Mouse (Mus musculus) stomach, embryonic 14.5 days (tissue): Measurements from ENCODE around the gene Fam24b. TPM values are rescaled to one million over a fixed set of nuclear protein-coding genes. Genes with fewer than 3 reads are reported as not detected.

Experiments
- ATAC-seq: fragments of 200-750 bp; cut with Nextera tagmentation; 2 replicates; pipeline ENCODE4 v1.8.0; 2017; ENCODE audit warnings: low read depth, moderate TSS enrichment; ENCODE audit not compliant: insufficient number of reproducible peaks, insufficient read depth, low FRiP score
- H3K27ac ChIP-seq: fragments of 300-500 bp; sonication (generic); 2 replicates; pipeline ENCODE4 v1.5.1; 2014; ENCODE audit warnings: mild to moderate bottlenecking, low read length, moderate library complexity, mixed read lengths
- H3K27me3 ChIP-seq: fragments of 300-500 bp; sonication (generic); 2 replicates; pipeline ENCODE4 v1.6.1; 2014; ENCODE audit warnings: low read length, control low read depth, mixed read lengths; ENCODE audit not compliant: control insufficient read depth, insufficient read depth
- H3K36me3 ChIP-seq: fragments of 300-500 bp; sonication (generic); 2 replicates; pipeline ENCODE4 v1.6.1; 2014; ENCODE audit warnings: mild to moderate bottlenecking, control low read depth, low read length, moderate library complexity, mixed read lengths; ENCODE audit not compliant: control insufficient read depth, insufficient read depth
- H3K4me1 ChIP-seq: fragments of 300-500 bp; sonication (generic); 2 replicates; pipeline ENCODE4 v1.6.1; 2014; ENCODE audit warnings: low read length, control low read depth, mixed read lengths; ENCODE audit not compliant: control insufficient read depth, insufficient read depth
- H3K4me2 ChIP-seq: fragments of 300-500 bp; sonication (generic); replicated peaks from 2 replicates; pipeline ENCODE4 v1.6.1; 2014; ENCODE audit warnings: low read depth, low read length, control low read depth
- H3K4me3 ChIP-seq: fragments of 300-500 bp; sonication (generic); 2 replicates; pipeline ENCODE4 v1.5.1; 2014; ENCODE audit warnings: low read depth, low read length, control low read depth
- H3K9ac ChIP-seq: fragments of 300-500 bp; sonication (generic); replicated peaks from 2 replicates; pipeline ENCODE4 v1.6.1; 2014; ENCODE audit warnings: low read depth, mild to moderate bottlenecking, control low read depth, low read length, moderate library complexity, mixed read lengths
- H3K9me3 ChIP-seq: fragments of 300-500 bp; sonication (generic); 2 replicates; pipeline ENCODE4 v1.6.1; 2016; ENCODE audit warnings: low read depth, low read length, control low read depth; ENCODE audit not compliant: control insufficient read depth
- WGBS: fragments of 180-500 bp; shearing (Covaris S2); extraction: QIAGEN DNeasy Blood & Tissue Kit; methylation state at CpG from one replicate; pipeline ENCODE4 v1.1.7; 2014; 5-methylcytosine and 5-hydroxymethylcytosine counted together
- polyA plus RNA-seq: library from polyadenylated mRNA; unstranded; fragments of >200 nt; fragmentation: Nextera tagmentation; extraction: Ambion mirVana; gene quantifications from 2 replicates; pipeline ENCODE4 v1.2.1, GENCODE M21; 2014

The Fam24b gene
- polyA plus RNA-seq: not detected in 2 replicates

- Histone ChIP-seq H3K36me3 (no peaks in the 10 kb centered on the region), H3K9me3 (no peaks in the 10 kb centered on the region), H3K27ac (no peak within 1 kb of the TSS), H3K9ac (no peak within 1 kb of the TSS), H3K4me3 (no peak within 1 kb of the TSS), H3K4me1 (no peaks in the 10 kb centered on the region), H3K27me3 (no peaks in the 10 kb centered on the region), H3K4me2 (no peak within 1 kb of the TSS)
- 88% methylated on average over 5 of the region's 5 CpGs for WGBS
- no peak for ATAC-seq
Observed at GRCm38 (mm10) chr7:131329416-131329815, at the start of gene Fam24b. TSS of gene Fam24b (minus strand) at chr7:131329516.

GRCm38 (mm10) chr7:131371880-131372651 is 42.8 kb upstream of the Fam24b start:
- no peaks in the 10 kb centered on the region for H3K9me3 ChIP-seq
- peak overlapping the region; percentile 58 for H3K4me3 ChIP-seq
- H3K36me3 ChIP-seq: peaks cover 8% of the 10 kb centered on the region; the same call in 1 of the 2 replicates
- 0 out of 2 replicates have a peak, but pooled peaks cover 3% of the 10 kb centered on the region for H3K4me1 ChIP-seq
- 71% methylated on average over 9 of the region's 9 CpGs for WGBS
- peak overlapping the region; percentile 55 for H3K4me2 ChIP-seq
- peak overlapping the region; percentile 73 for H3K9ac ChIP-seq
- ATAC-seq: no peak
- H3K27ac ChIP-seq: 0 out of 2 replicates have a peak overlapping the region, but pooled peaks have one; percentile 95
- H3K27me3 ChIP-seq: no peaks in the 10 kb centered on the region

DNA sequence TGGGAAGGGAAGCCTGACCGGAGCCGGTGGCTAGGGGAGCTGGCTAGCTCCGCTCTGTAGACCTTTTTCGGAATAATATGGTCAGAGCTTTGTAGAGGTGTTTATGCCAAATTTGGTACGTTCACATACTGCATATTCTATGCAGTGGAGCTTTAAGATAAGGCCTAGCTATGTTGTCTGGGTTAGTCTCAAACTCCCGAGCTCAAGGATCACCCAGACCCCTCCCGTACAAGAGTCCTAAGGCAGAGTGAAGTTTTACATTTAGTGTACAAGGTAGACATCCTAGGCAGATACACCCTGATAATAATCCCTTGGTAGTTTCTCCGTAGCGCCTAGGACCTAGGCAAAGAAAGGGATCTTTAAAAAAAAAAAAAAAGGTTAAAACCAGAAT is 42.1 kb upstream of the Fam24b start:
- no peaks in the 10 kb centered on the region for H3K27me3 ChIP-seq
- ATAC-seq: no peak; the same call in 1 of the 2 replicates
- peak overlapping the region; percentile 95 for H3K27ac ChIP-seq
- H3K36me3 ChIP-seq: peaks cover 8% of the 10 kb centered on the region; the same call in 1 of the 2 replicates
- H3K4me1 ChIP-seq: 0 out of 2 replicates have a peak, but pooled peaks cover 3% of the 10 kb centered on the region
- peak overlapping the region; percentile 58 for H3K4me3 ChIP-seq
- H3K9me3 ChIP-seq: no peaks in the 10 kb centered on the region
- peak overlapping the region; percentile 55 for H3K4me2 ChIP-seq
- peak overlapping the region; percentile 73 for H3K9ac ChIP-seq
- WGBS: 5% methylated on average over 9 of the region's 9 CpGs

DNA sequence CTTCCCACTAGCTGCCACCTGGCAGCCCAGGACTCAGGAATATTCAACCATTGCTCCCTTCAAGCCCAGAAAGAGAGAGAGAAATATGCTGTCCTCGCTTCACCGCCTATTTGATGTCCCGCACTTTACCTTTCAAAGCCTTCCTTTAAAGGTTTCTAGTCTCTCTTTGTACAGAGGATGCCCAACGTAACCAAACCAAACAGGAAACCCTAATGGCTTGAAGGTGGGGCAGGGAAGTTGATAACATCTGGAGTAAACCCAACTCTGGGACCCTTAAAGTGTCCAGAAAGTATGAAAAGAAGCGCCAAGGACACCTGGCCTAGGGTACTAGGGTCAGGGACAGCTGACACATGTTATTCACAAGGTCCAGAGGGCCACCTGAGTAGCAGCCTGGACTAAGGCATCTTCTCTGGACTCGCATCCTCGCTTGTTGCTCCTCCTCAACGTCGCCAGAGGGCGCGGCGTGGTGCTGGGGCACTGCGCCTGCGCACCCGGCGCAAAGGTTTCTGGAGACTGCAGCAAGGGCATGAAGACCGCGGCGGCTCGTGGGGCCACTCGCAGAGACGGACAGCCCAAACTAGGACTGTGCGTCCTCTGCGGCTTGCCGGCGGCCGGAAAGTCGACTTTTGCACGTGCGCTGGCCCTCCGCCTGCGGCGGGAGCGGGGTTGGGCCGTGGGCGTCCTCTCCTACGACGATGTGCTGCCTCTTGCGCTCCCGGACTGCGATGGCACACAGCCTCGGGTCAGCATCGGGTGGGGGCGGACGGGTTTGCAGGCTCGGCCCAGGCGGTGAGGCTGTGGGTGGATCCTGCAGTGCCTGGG is 41.5 kb upstream of the Fam24b start, which contains the start of gene Pstk:
Gene Pstk, plus strand, starts transcription at position 494 of the 822 bp plus-strand sequence.
- H3K9ac ChIP-seq: peak within 1 kb of the TSS; percentile 73
- ATAC-seq: peak; percentile 94
- peak within 1 kb of the TSS; percentile 55 for H3K4me2 ChIP-seq
- H3K36me3 ChIP-seq: peaks cover 8% of the 10 kb centered on the region; the same call in 1 of the 2 replicates
- peak within 1 kb of the TSS; percentile 95 for H3K27ac ChIP-seq
- H3K4me3 ChIP-seq: peak within 1 kb of the TSS; percentile 58
- 0 out of 2 replicates have a peak, but pooled peaks cover 3% of the 10 kb centered on the region for H3K4me1 ChIP-seq
- no peaks in the 10 kb centered on the region for H3K9me3 ChIP-seq
- no peaks in the 10 kb centered on the region for H3K27me3 ChIP-seq
- 4% methylated on average over 47 of the region's 47 CpGs for WGBS

DNA sequence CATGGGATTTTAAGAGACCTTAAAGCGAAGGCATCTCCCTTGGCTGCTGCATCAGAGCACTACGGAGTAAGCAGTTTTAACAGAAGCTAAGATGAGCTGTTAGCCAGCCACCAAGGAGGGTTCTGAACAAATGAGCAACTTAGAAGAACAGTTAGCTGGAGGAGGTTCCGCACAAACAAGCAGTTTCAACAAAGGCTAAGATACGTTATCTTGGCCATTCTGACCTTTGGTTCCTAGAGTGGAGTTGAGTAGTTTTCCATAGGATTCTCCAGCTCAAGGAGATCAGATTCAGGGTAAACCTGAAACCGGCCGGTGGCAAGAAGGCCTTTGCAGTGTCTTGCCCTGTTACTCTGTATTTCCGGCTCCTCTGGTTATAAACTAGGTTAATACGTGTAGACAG is 34.8 kb upstream of the Fam24b start:
- H3K4me2 ChIP-seq: no peak overlapping the region
- no peak overlapping the region for H3K9ac ChIP-seq
- H3K27me3 ChIP-seq: no peaks in the 10 kb centered on the region
- H3K36me3 ChIP-seq: no peaks in the 10 kb centered on the region
- no peak overlapping the region; the same call in 1 of the 2 replicates for H3K27ac ChIP-seq
- H3K9me3 ChIP-seq: no peaks in the 10 kb centered on the region
- H3K4me1 ChIP-seq: peaks cover 4% of the 10 kb centered on the region; the same call in 1 of the 2 replicates
- no peak overlapping the region for H3K4me3 ChIP-seq
- 82% methylated on average over 8 of the region's 8 CpGs for WGBS
- no peak for ATAC-seq

- Histone ChIP-seq H3K4me2 (peak within 1 kb of the TSS; percentile 86), H3K27ac (peak within 1 kb of the TSS; percentile 94), H3K9ac (peak within 1 kb of the TSS; percentile 87), H3K27me3 (no peaks in the 10 kb centered on the region), H3K36me3 (no peaks in the 10 kb centered on the region; the same call in none of the 2 replicates), H3K4me1 (peaks cover 4% of the 10 kb centered on the region; the same call in 1 of the 2 replicates), H3K4me3 (peak within 1 kb of the TSS; percentile 89), H3K9me3 (no peaks in the 10 kb centered on the region)
- under 1% methylated on average over 55 of the region's 55 CpGs for WGBS
- peak; percentile 97 for ATAC-seq
Observed at GRCm38 (mm10) chr7:131362615-131363300, 33.4 kb upstream of the Fam24b start, which contains the start of gene 2310057M21Rik. TSS of gene 2310057M21Rik (minus strand) at chr7:131362759.

- peak overlapping the region; percentile 87 for H3K9ac ChIP-seq
- ATAC-seq: peak; percentile 62
- WGBS: 0% methylated on average over 32 of the region's 35 CpGs
- peaks cover 4% of the 10 kb centered on the region; the same call in 1 of the 2 replicates for H3K4me1 ChIP-seq
- no peaks in the 10 kb centered on the region; the same call in none of the 2 replicates for H3K36me3 ChIP-seq
- H3K4me3 ChIP-seq: peak overlapping the region; percentile 89
- H3K27ac ChIP-seq: peak overlapping the region; percentile 86
- no peaks in the 10 kb centered on the region for H3K27me3 ChIP-seq
- peak overlapping the region; percentile 64 for H3K4me2 ChIP-seq
- H3K9me3 ChIP-seq: no peaks in the 10 kb centered on the region
Observed at GRCm38 (mm10) chr7:131362269-131362614, 32.9 kb upstream of the Fam24b start.
